Mouse (Mus musculus) left cerebral cortex, postnatal 10 days (tissue): ENCODE measurements around the gene Nemp1. TPM values are rescaled to one million over a fixed set of nuclear protein-coding genes. Genes with fewer than 3 reads are reported as not detected.

Source experiments
- DNase-seq, 2 experiments: peaks; one replicate each; pipeline ENCODE4 v3.0.0; 2021 to 2022; ENCODE audit warnings: low spot score in 2 of 2, mixed read lengths in 1 of 2; ENCODE audit errors: extremely low spot score in 1 of 2
- intact Hi-C: fragments of 180-260 bp; cut with DNase I; formaldehyde crosslinking; loops from one replicate; pipeline ENCODE4 v1.15.1; 2025
- total RNA-seq, 2 experiments: library from RNA; stranded (reverse); gene quantifications; 2 replicates each; pipeline ENCODE4 v1.2.3; 2021

Gene Nemp1
- total RNA-seq, 2 experiments from 2014 or later = 3.4 to 4.4 TPM

- no peak for DNase-seq
Measured at GRCm38 (mm10) chr10:127703299-127703698, 36.6 kb downstream of the Nemp1 start.

GRCm38 (mm10) chr10:127704293-127704692, 37.6 kb downstream of the Nemp1 start:
- intact Hi-C loops = no loop called here
- no peak for DNase-seq

More at GRCm38 (mm10) chr10:127703299-127703698, 36.6 kb downstream of the Nemp1 start:
- intact Hi-C loops = no loop called here

- intact Hi-C loops = no loop called here
- DNase-seq = no peak
Measured at GRCm38 (mm10) chr10:127704766-127705220, 38.1 kb downstream of the Nemp1 start, which contains the start of gene Myo1a. Gene Myo1a, plus strand, starts transcription at chr10:127705170.

- no peak for DNase-seq
- intact Hi-C loops = no loop called here
Measured at GRCm38 (mm10) chr10:127705783-127706182, 39.1 kb downstream of the Nemp1 start.

- intact Hi-C loops = no loop called here
- no peak for DNase-seq
Measured at GRCm38 (mm10) chr10:127707721-127708120, 41.0 kb downstream of the Nemp1 start.

- DNase-seq = no peak
- intact Hi-C loops = no loop called here
Measured at GRCm38 (mm10) chr10:127708850-127709370, 42.2 kb downstream of the Nemp1 start.

GRCm38 (mm10) chr10:127710331-127710730, 43.6 kb downstream of the Nemp1 start:
- DNase-seq = no peak
- intact Hi-C loops = no loop called here

GRCm38 (mm10) chr10:127712736-127713135, 46.0 kb downstream of the Nemp1 start:
- DNase-seq = no peak

GRCm38 (mm10) chr10:127721671-127722418, 55.1 kb downstream of the Nemp1 start:
- intact Hi-C loops = no loop called here

More at GRCm38 (mm10) chr10:127712736-127713135, 46.0 kb downstream of the Nemp1 start:
- intact Hi-C loops = no loop called here

GRCm38 (mm10) chr10:127724178-127724577, 57.5 kb downstream of the Nemp1 start, which contains the start of gene Tac2:
Gene Tac2, plus strand, starts transcription at chr10:127724478.
- no peak for DNase-seq
- intact Hi-C loops = no loop called here

More at GRCm38 (mm10) chr10:127721671-127722418, 55.1 kb downstream of the Nemp1 start:
- DNase-seq = no peak

GRCm38 (mm10) chr10:127725136-127725535, 58.4 kb downstream of the Nemp1 start:
- DNase-seq = no peak
- intact Hi-C loops = no loop called here

GRCm38 (mm10) chr10:127728437-127728836, 61.7 kb downstream of the Nemp1 start:
- no peak for DNase-seq
- intact Hi-C loops = no loop called here

- no peak for DNase-seq
- intact Hi-C loops = loop anchor here (5.0 to 10.0 kb wide), 2 partner anchors 33 to 454 kb away; partner anchors contain the start of gene Rbms2
Measured at GRCm38 (mm10) chr10:127730285-127730932, 63.7 kb downstream of the Nemp1 start.

GRCm38 (mm10) chr10:127730933-127731310, 64.2 kb downstream of the Nemp1 start:
- no peak for DNase-seq

GRCm38 (mm10) chr10:127731397-127731796, 64.7 kb downstream of the Nemp1 start:
- intact Hi-C loops = loop anchor here (5.0 to 10.0 kb wide), 2 partner anchors 34 to 453 kb away; partner anchors contain the start of gene Rbms2
- no peak for DNase-seq

More at GRCm38 (mm10) chr10:127730933-127731310, 64.2 kb downstream of the Nemp1 start:
- intact Hi-C loops = loop anchor here (5.0 to 10.0 kb wide), 2 partner anchors 34 to 454 kb away; partner anchors contain the start of gene Rbms2

- no peak for DNase-seq
- intact Hi-C loops = loop anchor here (2.0 to 10.0 kb wide), 3 partner anchors 37 to 450 kb away; partner anchors contain the start of gene Rbms2
Measured at GRCm38 (mm10) chr10:127734434-127734833, 67.7 kb downstream of the Nemp1 start.

GRCm38 (mm10) chr10:127736266-127736665, 69.6 kb downstream of the Nemp1 start:
- intact Hi-C loops = loop anchor here (5.0 to 10.0 kb wide), 2 partner anchors 271 to 449 kb away; partner anchors contain the start of genes Hsd17b6 and Rbms2
- no peak for DNase-seq

- no peak for DNase-seq
- intact Hi-C loops = loop anchor here (5.0 to 10.0 kb wide), 2 partner anchors 270 to 448 kb away; partner anchors contain the start of genes Hsd17b6 and Rbms2
Measured at GRCm38 (mm10) chr10:127736916-127737315, 70.2 kb downstream of the Nemp1 start.

GRCm38 (mm10) chr10:127737552-127737951, 70.9 kb downstream of the Nemp1 start:
- DNase-seq = no peak
- intact Hi-C loops = loop anchor here (5.0 to 10.0 kb wide), 2 partner anchors 270 to 447 kb away; partner anchors contain the start of genes Hsd17b6 and Rbms2
